Mouse (Mus musculus): ENCODE measurements around the gene Slc22a8. TPM values are rescaled to one million over a fixed set of nuclear protein-coding genes. Genes with fewer than 3 reads are reported as not detected.

Slc22a8 gene
- total and polyA plus RNA-seq, 2 experiments from 2014 or later, result 15.7 to 19.9 TPM

- H3K27ac ChIP-seq, result no peak overlapping the region
- peak overlapping the region; percentile 60 for H3K4me2 ChIP-seq (ENCODE audit: low read depth, low read length)
- TF ChIP-seq CTCF (IDR thresholded peaks at IDR 0.05; ENCODE audit: low read depth), result peak; percentile 80
- H3K9me3 ChIP-seq (ENCODE audit: low read length), result no peaks in the 10 kb centered on the region
- 6% methylated on average over 14 of the region's 14 CpGs for WGBS
- peak overlapping the region; percentile 24 for H3K4me3 ChIP-seq (ENCODE audit: low read length)
- ATAC-seq, result peak; percentile 56
- H3K4me1 ChIP-seq (ENCODE audit: insufficient read depth, low read length), result no peaks in the 10 kb centered on the region
- H3K27me3 ChIP-seq (ENCODE audit: insufficient read depth, low read length), result no peaks in the 10 kb centered on the region
- no peak overlapping the region for H3K9ac ChIP-seq (replicated peaks; ENCODE audit: low read length)
- DNase-seq (ENCODE audit: low spot score), result peak; percentile 68
- no peaks in the 10 kb centered on the region for H3K36me3 ChIP-seq (ENCODE audit: insufficient read depth, low read length)
Measured at GRCm38 (mm10) chr19:8569453-8569863, 21.6 kb upstream of the Slc22a8 start.

GRCm38 (mm10) chr19:8570341-8571040 lies 20.6 kb upstream of the Slc22a8 start:
- Histone ChIP-seq H3K27ac (no peak overlapping the region), H3K9me3 (ENCODE audit: low read length) (no peaks in the 10 kb centered on the region), H3K9ac (replicated peaks; ENCODE audit: low read length) (no peak overlapping the region), H3K4me1 (ENCODE audit: insufficient read depth, low read length) (no peaks in the 10 kb centered on the region), H3K27me3 (ENCODE audit: insufficient read depth, low read length) (no peaks in the 10 kb centered on the region), H3K36me3 (ENCODE audit: insufficient read depth, low read length) (no peaks in the 10 kb centered on the region), H3K4me2 (ENCODE audit: low read depth, low read length) (no peak overlapping the region), H3K4me3 (ENCODE audit: low read length) (no peak overlapping the region)
- no peak for TF ChIP-seq CTCF (IDR thresholded peaks at IDR 0.05; ENCODE audit: low read depth)
- DNase-seq (ENCODE audit: low spot score) (no peak), ATAC-seq (no peak)
- WGBS, result 74% methylated on average over 2 of the region's 2 CpGs

DNA sequence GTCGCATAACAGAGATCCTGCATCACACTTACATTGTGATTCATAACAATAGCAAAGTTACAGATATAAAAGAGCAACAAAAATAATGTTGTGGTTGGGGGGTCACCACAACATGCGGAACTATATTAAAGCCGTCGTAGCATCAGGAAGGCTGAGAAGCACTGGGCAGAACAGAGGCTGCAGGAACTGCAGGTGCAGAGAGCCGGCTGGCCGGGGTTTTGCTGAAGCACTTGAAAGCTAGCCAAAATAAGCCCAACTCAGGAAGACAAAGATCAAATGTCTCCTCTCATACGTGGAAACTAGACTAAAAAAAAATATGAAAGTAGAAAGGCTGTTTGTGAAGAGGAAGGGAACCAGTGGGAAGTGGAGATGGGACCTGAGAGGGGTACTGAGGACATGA lies 19.3 kb upstream of the Slc22a8 start:
- Histone ChIP-seq H3K4me2 (ENCODE audit: low read depth, low read length) (no peak overlapping the region), H3K9me3 (ENCODE audit: low read length) (no peaks in the 10 kb centered on the region), H3K4me1 (ENCODE audit: insufficient read depth, low read length) (no peaks in the 10 kb centered on the region), H3K27ac (no peak overlapping the region), H3K9ac (replicated peaks; ENCODE audit: low read length) (no peak overlapping the region), H3K27me3 (ENCODE audit: insufficient read depth, low read length) (no peaks in the 10 kb centered on the region), H3K4me3 (ENCODE audit: low read length) (no peak overlapping the region), H3K36me3 (ENCODE audit: insufficient read depth, low read length) (no peaks in the 10 kb centered on the region)
- WGBS, result 62% methylated on average over 7 of the region's 7 CpGs
- ATAC-seq (no peak), DNase-seq (ENCODE audit: low spot score) (no peak)
- TF ChIP-seq CTCF (IDR thresholded peaks at IDR 0.05; ENCODE audit: low read depth), result no peak

GRCm38 (mm10) chr19:8572485-8572884 lies 18.6 kb upstream of the Slc22a8 start:
- H3K4me3 ChIP-seq (ENCODE audit: low read length), result no peak overlapping the region
- H3K27me3 ChIP-seq (ENCODE audit: insufficient read depth, low read length), result no peaks in the 10 kb centered on the region
- H3K9ac ChIP-seq (replicated peaks; ENCODE audit: low read length), result no peak overlapping the region
- H3K36me3 ChIP-seq (ENCODE audit: insufficient read depth, low read length), result no peaks in the 10 kb centered on the region
- H3K27ac ChIP-seq, result no peak overlapping the region
- no peaks in the 10 kb centered on the region for H3K4me1 ChIP-seq (ENCODE audit: insufficient read depth, low read length)
- ATAC-seq (no peak), DNase-seq (ENCODE audit: low spot score) (no peak)
- TF ChIP-seq CTCF (IDR thresholded peaks at IDR 0.05; ENCODE audit: low read depth), result no peak
- H3K9me3 ChIP-seq (ENCODE audit: low read length), result no peaks in the 10 kb centered on the region
- WGBS, result 32% methylated on average over 3 of the region's 3 CpGs
- H3K4me2 ChIP-seq (ENCODE audit: low read depth, low read length), result no peak overlapping the region

DNA sequence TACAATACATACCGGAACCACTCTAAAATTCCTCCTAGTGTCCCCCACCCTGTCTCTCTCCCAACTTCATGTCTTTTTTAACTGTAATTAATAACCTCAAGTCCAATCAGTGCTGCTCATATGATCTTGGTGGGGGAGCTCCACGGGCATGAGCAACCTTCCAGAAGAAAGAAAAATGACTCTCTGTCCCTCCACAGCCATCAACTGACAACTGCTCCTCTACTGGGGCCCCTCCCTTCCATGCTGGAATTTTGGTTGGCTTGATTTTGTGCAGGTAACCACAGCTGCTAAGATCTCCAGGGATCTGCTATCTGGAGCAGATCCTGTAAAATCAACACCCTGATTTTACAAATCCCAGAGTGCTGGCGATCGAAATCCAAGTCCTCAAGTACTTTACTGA lies 13.6 kb upstream of the Slc22a8 start:
- ATAC-seq (no peak), DNase-seq (ENCODE audit: low spot score) (no peak)
- WGBS, result 78% methylated on average over 4 of the region's 4 CpGs

GRCm38 (mm10) chr19:8578293-8578969 lies 12.6 kb upstream of the Slc22a8 start:
- no peaks in the 10 kb centered on the region for H3K4me1 ChIP-seq (ENCODE audit: insufficient read depth, low read length)
- no peaks in the 10 kb centered on the region for H3K9me3 ChIP-seq (ENCODE audit: low read length)
- peak overlapping the region; percentile 55 for H3K27ac ChIP-seq
- H3K4me3 ChIP-seq (ENCODE audit: low read length), result peak overlapping the region; percentile 35
- no peaks in the 10 kb centered on the region for H3K27me3 ChIP-seq (ENCODE audit: insufficient read depth, low read length)
- TF ChIP-seq CTCF (IDR thresholded peaks at IDR 0.05; ENCODE audit: low read depth), result peak; percentile 98
- peak; percentile 89 for ATAC-seq
- peak; percentile 91 for DNase-seq (ENCODE audit: low spot score)
- peak overlapping the region; percentile 31 for H3K9ac ChIP-seq (replicated peaks; ENCODE audit: low read length)
- H3K4me2 ChIP-seq (ENCODE audit: low read depth, low read length), result peak overlapping the region; percentile 67
- no peaks in the 10 kb centered on the region for H3K36me3 ChIP-seq (ENCODE audit: insufficient read depth, low read length)
- WGBS, result 3% methylated on average over 24 of the region's 24 CpGs

More for the DNA sequence above, 13.6 kb upstream of the Slc22a8 start:
- no peak overlapping the region for H3K4me2 ChIP-seq (ENCODE audit: low read depth, low read length)
- no peak overlapping the region; the same call in 1 of the 2 replicates for H3K9ac ChIP-seq (replicated peaks; ENCODE audit: low read length)
- no peaks in the 10 kb centered on the region for H3K27me3 ChIP-seq (ENCODE audit: insufficient read depth, low read length)
- no peak overlapping the region for H3K4me3 ChIP-seq (ENCODE audit: low read length)
- TF ChIP-seq CTCF (IDR thresholded peaks at IDR 0.05; ENCODE audit: low read depth), result no peak
- H3K36me3 ChIP-seq (ENCODE audit: insufficient read depth, low read length), result no peaks in the 10 kb centered on the region
- H3K27ac ChIP-seq, result no peak overlapping the region
- no peaks in the 10 kb centered on the region for H3K4me1 ChIP-seq (ENCODE audit: insufficient read depth, low read length)
- H3K9me3 ChIP-seq (ENCODE audit: low read length), result no peaks in the 10 kb centered on the region

DNA sequence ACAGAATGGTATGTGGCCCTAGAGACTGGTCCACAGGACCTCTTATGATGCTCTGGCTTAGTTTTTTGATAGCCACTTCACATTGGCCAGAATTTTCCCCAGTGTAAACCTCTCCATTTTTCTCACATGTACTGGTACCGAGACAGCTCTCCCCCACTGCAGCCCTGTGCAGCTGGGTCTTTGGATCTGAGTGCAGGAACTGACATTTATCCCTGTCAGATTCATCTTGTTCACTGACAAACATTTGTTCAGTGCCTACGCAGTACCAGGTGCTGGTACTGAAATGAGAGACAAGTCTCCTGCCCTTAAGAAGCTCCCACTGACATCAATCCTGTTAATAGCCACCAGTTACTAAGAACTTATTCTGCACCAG lies 12.1 kb upstream of the Slc22a8 start:
- no peaks in the 10 kb centered on the region for H3K4me1 ChIP-seq (ENCODE audit: insufficient read depth, low read length)
- peak overlapping the region; percentile 67 for H3K4me2 ChIP-seq (ENCODE audit: low read depth, low read length)
- ATAC-seq, result no peak; the same call in none of the 2 replicates
- H3K4me3 ChIP-seq (ENCODE audit: low read length), result peak overlapping the region; percentile 35
- H3K27ac ChIP-seq, result peak overlapping the region; percentile 55
- no peak for DNase-seq (ENCODE audit: low spot score)
- H3K36me3 ChIP-seq (ENCODE audit: insufficient read depth, low read length), result no peaks in the 10 kb centered on the region
- WGBS, result 48% methylated on average over 2 of the region's 2 CpGs
- no peaks in the 10 kb centered on the region for H3K27me3 ChIP-seq (ENCODE audit: insufficient read depth, low read length)
- no peak for TF ChIP-seq CTCF (IDR thresholded peaks at IDR 0.05; ENCODE audit: low read depth)
- H3K9me3 ChIP-seq (ENCODE audit: low read length), result no peaks in the 10 kb centered on the region
- H3K9ac ChIP-seq (replicated peaks; ENCODE audit: low read length), result peak overlapping the region; percentile 31
